Mouse (Mus musculus) liver, embryonic 14.5 days (tissue): Measurements from ENCODE around the gene Anxa9. TPM values are rescaled to one million over a fixed set of nuclear protein-coding genes. Genes with fewer than 3 reads are reported as not detected.
"Not testable (repeated sequence)": the region's sequence is repeated elsewhere in the genome, so short reads cannot be mapped to it uniquely, and the experiment has no call there.

Experiments used
- ATAC-seq: fragments of 200-750 bp; cut with Nextera tagmentation; 2 replicates; pipeline ENCODE4 v1.8.0; 2017; ENCODE audit warnings: moderate number of reproducible peaks, mild to moderate bottlenecking, moderate library complexity; ENCODE audit not compliant: insufficient read depth
- DNase-seq, 3 experiments: peaks; one replicate each; pipeline ENCODE4 v3.0.0-alpha.2; 2012 to 2013; ENCODE audit warnings: low read depth in 3 of 3, low spot score in 3 of 3
- H3K27ac ChIP-seq: fragments of 300-500 bp; sonication (generic); 2 replicates; pipeline ENCODE4 v1.5.1; 2014; ENCODE audit warnings: moderate library complexity, mild to moderate bottlenecking, control low read depth, inconsistent platforms
- H3K27me3 ChIP-seq: fragments of 300-500 bp; sonication (generic); 2 replicates; pipeline ENCODE4 v1.6.1; 2014; ENCODE audit warnings: mild to moderate bottlenecking, low read length, moderate library complexity; ENCODE audit not compliant: control insufficient read depth, insufficient read depth
- H3K36me3 ChIP-seq: fragments of 300-500 bp; sonication (generic); replicated peaks from 2 replicates; pipeline ENCODE4 v1.6.1; 2014; ENCODE audit warnings: low read depth; ENCODE audit not compliant: control insufficient read depth, insufficient read depth
- H3K4me1 ChIP-seq, 2 experiments: fragments of 200-500 bp in 1 of 2; fragments of 300-500 bp in 1 of 2; sonication (generic) in 1 of 2; replicated peaks; 2 replicates each; pipeline ENCODE4 v1.6.1; 2012 to 2014; ENCODE audit warnings: antibody characterized with exemption in 1 of 2, inconsistent platforms in 1 of 2, low read length in 1 of 2; ENCODE audit not compliant: control insufficient read depth in 2 of 2, insufficient read depth in 2 of 2
- H3K4me2 ChIP-seq: fragments of 300-500 bp; sonication (generic); 2 replicates; pipeline ENCODE4 v1.6.1; 2014; ENCODE audit warnings: low read depth, mild to moderate bottlenecking, control low read depth, moderate library complexity
- H3K4me3 ChIP-seq, 2 experiments: fragments of 200-500 bp in 1 of 2; fragments of 300-500 bp in 1 of 2; sonication (generic) in 1 of 2; 2 replicates each; pipeline ENCODE4 v1.5.1; 2012 to 2014; ENCODE audit warnings: low read depth in 2 of 2, low read length in 2 of 2, mild to moderate bottlenecking in 2 of 2, control low read depth in 1 of 2, inconsistent platforms in 1 of 2, moderate library complexity in 1 of 2; ENCODE audit not compliant: insufficient read depth in 1 of 2
- H3K9ac ChIP-seq: fragments of 300-500 bp; sonication (generic); replicated peaks from 2 replicates; pipeline ENCODE4 v1.6.1; 2014; ENCODE audit warnings: mild to moderate bottlenecking, control low read depth, moderate library complexity
- H3K9me3 ChIP-seq: fragments of 300-500 bp; sonication (generic); 2 replicates; pipeline ENCODE4 v1.6.1; 2016; ENCODE audit warnings: low read length, mixed read lengths; ENCODE audit not compliant: control insufficient read depth
- CTCF ChIP-seq: IDR thresholded peaks from 2 replicates; pipeline ENCODE4 v1.5.1; 2016; ENCODE audit warnings: antibody characterized with exemption, low read depth, control low read depth
- EP300 ChIP-seq: IDR thresholded peaks from 2 replicates; pipeline ENCODE4 v1.6.1; 2016; ENCODE audit warnings: antibody characterized with exemption, low read depth
- WGBS: fragments of 180-500 bp; shearing (Covaris S2); extraction: QIAGEN DNeasy Blood & Tissue Kit; methylation state at CpG from one replicate; pipeline ENCODE4 v1.1.7; 2014; ENCODE audit not compliant: insufficient replicate concordance; 5-methylcytosine and 5-hydroxymethylcytosine counted together
- polyA plus RNA-seq, 2 experiments: library from polyadenylated mRNA; depleted of rRNA in 1 of 2; stranded (reverse) in 1 of 2; unstranded in 1 of 2; fragments of >200 nt; fragmentation: Nextera tagmentation in 1 of 2; extraction: Ambion mirVana in 1 of 2; gene quantifications; 2 replicates each; pipeline versions ENCODE4 v1.2.1 to v1.2.3; 2012 to 2014

Anxa9 gene
- polyA plus RNA-seq (2012; rRNA removed) (2.5 and 2.6 TPM in 2 replicates), polyA plus RNA-seq (2014; fragmentation: Nextera tagmentation; extraction: Ambion mirVana) (2.8 and 3.8 TPM in 2 replicates)

DNA sequence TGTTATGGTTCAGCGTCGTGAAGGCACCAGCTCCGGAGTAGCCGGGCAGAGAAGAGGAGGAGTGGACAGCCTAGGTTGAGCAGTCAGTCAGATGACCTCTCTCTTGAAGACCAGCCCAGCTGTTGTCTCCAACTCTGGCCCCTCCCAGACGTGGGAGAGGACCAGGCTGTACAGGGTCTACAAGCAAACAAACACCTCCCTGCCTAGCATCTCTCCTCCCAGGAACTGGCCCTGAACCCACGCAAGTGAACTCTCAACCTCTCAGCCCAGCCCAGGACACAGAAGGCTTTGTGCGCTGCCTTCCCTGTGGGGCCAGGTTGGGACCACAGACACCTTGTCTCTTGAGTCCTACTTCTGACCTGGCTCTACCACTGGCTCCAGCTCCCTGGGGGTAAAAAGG is at the start of gene Anxa9:
Gene Anxa9 (minus strand): TSS at position 77 of the 400 bp plus-strand sequence.
- WGBS = 67% methylated on average over 7 of the region's 7 CpGs
- H3K27ac ChIP-seq = no peak within 1 kb of the TSS
- TF ChIP-seq CTCF (no peak), EP300 (no peak)
- H3K9me3 ChIP-seq = no peaks in the 10 kb centered on the region
- no peak within 1 kb of the TSS for H3K9ac ChIP-seq
- no peak within 1 kb of the TSS for H3K4me3 ChIP-seq
- H3K4me2 ChIP-seq = no peak within 1 kb of the TSS
- ATAC-seq (no peak), DNase-seq (no peak)
- H3K4me1 ChIP-seq = peaks cover 7 to 12% of the 10 kb centered on the region in 2 experiments
- H3K36me3 ChIP-seq = no peaks in the 10 kb centered on the region
- H3K27me3 ChIP-seq = no peaks in the 10 kb centered on the region

DNA sequence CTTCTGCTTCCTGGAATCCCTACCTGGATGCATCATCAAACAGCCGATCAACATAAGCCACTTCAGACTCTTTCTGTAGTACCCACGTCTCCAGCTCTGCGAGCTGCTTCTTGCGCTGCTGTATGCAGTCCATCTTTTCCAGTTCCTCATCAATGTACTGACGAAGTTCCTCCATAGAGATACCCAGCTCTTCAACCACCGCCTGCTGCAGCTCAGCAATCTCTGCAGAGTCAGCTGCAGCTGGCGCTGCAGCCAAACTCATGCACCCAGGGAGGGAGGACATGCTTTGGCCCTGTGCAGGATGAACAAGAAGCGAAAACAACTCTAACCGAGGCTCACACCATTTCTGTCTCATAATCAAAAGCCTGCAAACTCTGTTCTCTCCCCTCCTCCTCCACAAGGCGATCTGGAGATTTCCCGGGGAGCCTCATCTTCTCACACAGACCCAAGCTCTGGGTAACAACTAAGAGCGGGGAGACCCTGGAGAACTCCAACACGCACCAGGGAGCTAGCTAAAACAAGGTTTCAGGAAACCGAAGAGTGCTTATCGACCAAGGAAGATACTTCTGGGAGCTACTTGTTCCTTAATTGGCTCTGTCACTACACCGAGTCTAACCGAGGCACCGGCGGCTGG is 49.1 kb upstream of the Anxa9 start:
- Histone ChIP-seq H3K4me3 (peak overlapping the region; percentile 38 to 53; a peak in 3 of 4 replicates), H3K4me2 (peak overlapping the region; percentile 67), H3K4me1 (peaks cover 2 to 20% of the 10 kb centered on the region in 2 experiments; a peak in 2 of 4 replicates), H3K36me3 (peaks cover 14% of the 10 kb centered on the region)
- H3K27ac ChIP-seq, H3K27me3 ChIP-seq, H3K9me3 ChIP-seq, DNase-seq, H3K9ac ChIP-seq: not testable (repeated sequence)
- 19% methylated on average over 8 of the region's 19 CpGs for WGBS
- ATAC-seq = 0 out of 2 replicates have a peak, but pooled peaks have one; percentile 1

DNA sequence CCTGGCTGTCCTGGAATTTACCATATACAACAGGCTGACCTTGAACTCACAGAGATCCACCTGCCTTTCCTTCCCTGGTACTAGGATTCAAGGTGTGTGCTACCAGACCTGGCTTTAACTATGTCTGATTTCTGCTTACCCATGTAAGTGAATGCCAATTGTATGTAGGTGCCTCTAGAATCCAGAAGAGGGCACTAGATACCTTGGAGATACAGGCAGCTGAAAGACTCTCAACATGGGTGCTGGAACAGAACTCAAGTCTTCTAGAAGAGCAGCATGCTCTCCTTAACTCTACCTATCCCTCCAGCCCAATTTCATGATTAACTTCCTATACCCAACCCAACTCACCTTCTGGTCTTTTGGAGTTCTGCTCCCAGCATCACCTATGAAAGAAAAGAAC is 42.5 kb upstream of the Anxa9 start:
- no peaks in the 10 kb centered on the region for H3K4me1 ChIP-seq
- ATAC-seq = no peak
- H3K4me3 ChIP-seq = no peak overlapping the region
- TF ChIP-seq EP300 (no peak), CTCF (peak; percentile 69)
- no peaks in the 10 kb centered on the region for H3K27me3 ChIP-seq
- peak; percentile 25 to 50 (median 28) for DNase-seq
- no peak overlapping the region for H3K27ac ChIP-seq
- peaks cover 58% of the 10 kb centered on the region for H3K36me3 ChIP-seq
- H3K9ac ChIP-seq = no peak overlapping the region
- H3K9me3 ChIP-seq = no peaks in the 10 kb centered on the region
- no peak overlapping the region for H3K4me2 ChIP-seq

DNA sequence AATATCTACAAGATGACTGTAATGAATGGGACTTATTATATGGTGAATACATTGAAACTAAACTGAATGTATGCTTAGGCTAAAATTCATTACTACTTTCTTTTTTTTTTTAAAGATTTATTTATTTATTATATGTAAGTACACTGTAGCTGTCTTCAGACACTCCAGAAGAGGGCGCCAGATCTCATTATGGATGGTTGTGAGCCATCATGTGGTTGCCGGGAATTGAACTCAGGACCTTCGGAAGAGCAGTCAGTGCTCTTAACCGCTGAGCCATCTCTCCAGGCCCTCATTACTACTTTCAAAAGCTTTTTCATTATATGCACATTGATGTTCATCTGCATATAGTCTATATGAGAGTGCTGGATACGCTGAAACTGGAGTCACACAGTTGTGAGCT is 41.4 kb upstream of the Anxa9 start:
- H3K4me1 ChIP-seq, H3K4me3 ChIP-seq, ATAC-seq, H3K9me3 ChIP-seq, DNase-seq, H3K4me2 ChIP-seq, H3K9ac ChIP-seq, H3K27ac ChIP-seq, H3K27me3 ChIP-seq: not testable (repeated sequence)
- WGBS = 72% methylated on average over 4 of the region's 5 CpGs
- H3K36me3 ChIP-seq = peaks cover 53% of the 10 kb centered on the region

DNA sequence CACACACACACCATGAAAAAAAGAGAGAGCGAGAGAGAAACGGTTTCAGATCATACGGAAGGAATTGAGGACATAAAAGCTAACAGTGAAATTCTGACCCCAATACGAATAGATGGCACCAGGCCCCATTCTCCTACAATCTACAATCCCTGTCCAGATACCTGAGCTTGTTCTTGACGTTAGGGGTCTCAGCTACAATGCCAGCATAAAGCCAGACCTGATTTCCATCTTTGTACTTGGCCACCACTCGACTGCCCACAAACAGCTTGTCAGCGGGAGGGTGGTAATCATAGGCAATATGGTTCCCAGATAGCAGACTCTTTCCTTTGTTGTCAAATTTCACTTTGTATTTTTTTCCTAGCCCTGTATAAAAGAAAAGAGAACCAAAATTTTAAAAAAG is 39.5 kb upstream of the Anxa9 start:
- no peak for TF ChIP-seq EP300
- TF ChIP-seq CTCF = no peak
- H3K9ac ChIP-seq = no peak overlapping the region
- ATAC-seq (no peak), DNase-seq (no peak)
- H3K27ac ChIP-seq = no peak overlapping the region
- no peak overlapping the region for H3K4me2 ChIP-seq
- no peaks in the 10 kb centered on the region for H3K27me3 ChIP-seq
- no peaks in the 10 kb centered on the region for H3K9me3 ChIP-seq
- WGBS = 78% methylated on average over 7 of the region's 7 CpGs
- no peak overlapping the region for H3K4me3 ChIP-seq
- peaks cover 59% of the 10 kb centered on the region for H3K36me3 ChIP-seq
- H3K4me1 ChIP-seq = no peaks in the 10 kb centered on the region

DNA sequence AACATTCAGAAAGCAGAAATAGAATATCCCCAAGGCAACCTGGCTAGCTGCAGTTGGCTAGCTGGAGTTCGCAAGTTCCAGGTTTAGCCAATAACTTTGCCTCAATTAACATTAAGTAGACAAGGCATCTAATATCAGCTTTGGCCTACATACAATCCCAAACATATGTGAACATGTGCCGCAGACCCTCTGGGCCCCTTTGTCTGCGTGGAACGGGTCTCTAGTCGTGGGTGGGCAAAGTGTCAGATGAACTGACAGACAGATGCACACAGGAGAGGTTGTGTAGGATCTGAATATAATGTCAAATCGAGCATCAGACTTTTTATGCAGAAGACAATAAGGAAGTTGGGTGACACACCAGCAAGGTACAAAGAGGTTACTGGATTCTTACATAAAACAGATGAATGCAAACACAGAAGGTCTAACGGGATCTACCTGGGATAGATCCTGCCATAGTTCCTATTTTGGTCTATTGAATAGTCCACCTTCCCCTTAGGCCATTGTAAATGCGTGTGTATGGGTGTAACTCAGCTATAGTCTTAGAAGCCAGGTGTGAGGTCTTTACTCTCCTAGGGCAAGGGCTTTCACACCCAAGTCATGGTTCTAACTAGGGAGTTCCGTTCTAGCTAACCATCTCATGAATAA is 36.5 kb upstream of the Anxa9 start:
- not testable (repeated sequence) for H3K4me1 ChIP-seq, H3K27ac ChIP-seq, DNase-seq, H3K9ac ChIP-seq, ATAC-seq, H3K9me3 ChIP-seq, H3K4me3 ChIP-seq, H3K4me2 ChIP-seq, H3K27me3 ChIP-seq
- peaks cover 63% of the 10 kb centered on the region for H3K36me3 ChIP-seq
- 84% methylated on average over 9 of the region's 9 CpGs for WGBS
